Mouse (Mus musculus): ENCODE data around the gene Cdcp1.

Gene Cdcp1

DNA sequence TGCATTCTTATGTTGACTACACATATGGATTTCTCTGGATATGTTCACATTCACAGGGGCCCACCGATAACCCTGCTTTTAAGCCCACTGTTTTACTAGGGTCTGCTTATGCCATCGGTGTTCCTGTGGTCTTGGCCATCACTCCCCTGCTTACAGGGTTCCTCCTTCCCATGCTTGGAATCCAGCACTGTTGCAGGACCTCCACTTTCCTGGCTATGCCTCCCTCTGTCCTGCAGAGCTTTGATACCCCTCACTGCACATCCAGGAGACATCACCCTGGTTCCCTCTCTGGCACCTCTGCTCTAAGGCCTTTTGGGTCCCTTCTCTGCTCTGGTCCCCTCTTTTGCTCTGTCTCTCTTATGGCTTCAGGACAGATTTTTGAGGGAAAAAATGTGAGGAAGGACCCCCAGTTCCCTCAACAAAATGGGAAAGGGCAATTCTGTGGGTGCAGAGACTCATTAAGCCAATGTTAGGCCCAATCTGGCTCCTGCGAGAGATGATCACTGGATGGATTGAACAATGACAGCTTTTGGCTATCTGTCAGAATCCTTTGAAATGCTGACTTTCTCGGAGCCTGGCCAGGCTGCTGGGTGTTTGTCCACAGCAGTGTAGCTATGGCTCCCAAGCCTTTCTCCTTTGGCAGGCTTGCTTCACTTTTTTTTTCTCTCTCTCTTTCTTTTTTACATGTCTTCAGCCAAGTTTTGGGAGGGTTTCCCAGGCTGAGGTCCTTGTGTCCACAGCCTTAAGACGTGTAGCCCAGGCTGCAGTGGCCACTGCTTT is 65.4 kb downstream of the Cdcp1 start, which contains the start of gene Clec3b:
Gene Clec3b, plus strand, starts transcription at position 706 of the 780 bp plus-strand sequence.
- DNase-seq (ENCODE audit: low spot score) = no peak

DNA sequence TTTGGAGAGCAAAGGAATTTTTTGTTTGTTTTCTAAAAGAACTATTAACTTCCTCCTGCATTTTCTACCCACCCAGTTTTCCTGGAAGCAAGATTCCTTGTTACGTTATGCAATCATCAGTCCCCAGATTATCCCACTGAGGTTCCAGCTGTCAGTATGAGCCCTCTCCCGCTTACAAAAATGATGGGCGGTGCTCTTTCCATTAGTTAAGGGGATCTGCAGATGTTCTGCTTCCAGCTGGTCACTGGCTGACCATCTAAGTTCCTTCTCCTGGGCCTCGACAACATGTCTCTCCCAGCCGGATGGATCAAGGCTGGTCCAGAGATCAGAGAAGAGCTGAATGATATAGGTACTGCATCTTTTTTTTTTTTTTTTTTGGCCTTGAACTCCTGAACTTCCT is 67.4 kb downstream of the Cdcp1 start:
- no peak for DNase-seq (ENCODE audit: low spot score)

DNA sequence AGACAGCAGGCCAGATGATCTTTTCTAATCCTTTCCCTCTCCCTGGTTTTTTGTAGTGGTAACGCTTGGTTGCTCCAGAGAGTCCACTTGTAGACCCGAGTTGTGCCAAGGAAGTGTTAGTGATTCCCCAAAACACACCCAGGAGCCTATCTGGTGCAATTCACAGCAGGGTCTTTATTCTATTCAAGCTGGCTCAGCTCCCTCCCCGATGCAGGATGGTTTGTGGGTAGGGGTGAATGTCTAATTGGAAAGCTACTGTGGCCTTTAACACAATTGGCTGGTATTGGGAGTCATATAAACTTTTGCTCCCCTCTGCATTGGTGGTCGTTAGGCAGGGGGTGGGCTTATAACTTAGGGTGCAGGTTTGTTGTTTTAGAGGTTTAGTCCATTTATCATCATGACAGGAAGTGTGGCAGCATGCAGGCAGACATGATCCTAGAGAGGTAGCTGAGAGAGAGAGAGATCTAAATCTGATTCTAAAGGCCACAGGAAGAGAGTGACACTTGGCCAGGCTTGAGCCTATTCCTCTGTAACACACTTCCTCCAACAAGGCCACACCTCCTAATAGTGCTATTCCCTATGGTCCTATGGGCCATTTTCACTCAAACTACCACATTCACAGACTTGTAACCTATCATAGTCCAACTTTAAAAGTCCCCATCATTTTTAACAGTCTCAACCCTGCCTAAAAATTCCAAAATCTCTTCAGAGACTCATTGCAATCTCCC is 75.8 kb downstream of the Cdcp1 start:
- DNase-seq (ENCODE audit: low spot score) = no peak

DNA sequence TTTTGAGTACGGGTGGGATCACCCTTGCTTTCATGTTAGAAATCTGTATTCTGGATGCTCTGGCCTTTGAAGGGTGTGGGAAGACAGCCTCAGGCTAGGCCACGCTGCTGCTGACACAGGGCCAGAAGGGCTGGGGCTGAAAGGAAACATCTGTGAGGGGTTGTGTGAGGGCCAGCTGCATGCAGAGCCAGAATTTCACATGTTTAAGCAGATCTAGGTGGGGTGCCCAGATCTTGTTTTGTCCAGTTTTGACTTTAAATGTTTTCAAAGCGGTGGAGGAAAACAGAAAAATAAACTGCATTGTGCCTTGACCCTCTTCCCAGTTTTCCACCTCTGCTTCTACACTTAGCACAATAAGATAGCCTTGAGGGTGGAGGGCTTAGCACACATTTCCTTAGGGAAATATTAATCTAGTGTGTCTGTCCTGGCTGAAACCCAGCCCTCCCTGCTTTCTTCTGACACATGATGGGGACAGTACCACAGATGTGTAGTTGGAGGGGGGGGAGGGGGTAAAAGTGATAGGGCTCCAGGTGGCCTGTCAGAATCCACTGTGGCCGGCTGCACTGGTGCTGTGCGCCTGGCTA is 76.9 kb downstream of the Cdcp1 start:
- no peak for DNase-seq (ENCODE audit: low spot score)

DNA sequence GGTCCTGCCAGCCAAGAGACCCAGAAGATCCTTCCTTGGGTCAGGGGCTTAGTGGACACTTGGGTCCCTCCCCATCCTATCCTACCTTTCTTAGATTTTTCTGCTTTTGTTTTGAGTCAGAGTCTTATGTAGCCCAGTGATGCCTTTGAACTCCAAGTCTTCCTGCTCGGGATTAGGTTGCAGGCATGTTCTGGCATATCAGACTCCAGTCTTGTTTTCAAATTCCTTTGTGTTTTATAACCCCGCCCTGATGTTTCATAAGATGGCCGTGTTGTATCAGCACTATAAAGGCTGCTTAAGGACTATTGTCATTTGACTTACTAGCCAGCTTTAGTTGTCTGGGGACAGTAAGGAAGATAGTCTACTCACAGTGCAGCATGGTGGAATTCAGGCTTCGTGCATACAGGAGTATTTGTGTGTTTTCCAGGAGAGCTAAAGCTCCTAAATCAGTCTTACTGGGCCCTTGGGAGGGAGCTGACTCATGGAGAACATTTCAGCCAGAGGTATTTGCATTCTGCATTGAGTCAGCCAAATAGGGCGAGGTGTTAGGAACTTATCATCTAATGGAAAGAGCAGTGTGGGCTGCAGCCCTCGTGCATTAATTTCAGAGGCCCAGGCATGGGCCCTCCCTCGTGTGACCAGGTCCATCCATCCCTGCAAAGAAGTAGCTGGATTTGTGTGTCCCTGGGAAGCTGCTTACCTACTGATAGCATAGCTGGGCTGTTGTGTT is 78.7 kb downstream of the Cdcp1 start:
- DNase-seq (ENCODE audit: low spot score) = no peak

DNA sequence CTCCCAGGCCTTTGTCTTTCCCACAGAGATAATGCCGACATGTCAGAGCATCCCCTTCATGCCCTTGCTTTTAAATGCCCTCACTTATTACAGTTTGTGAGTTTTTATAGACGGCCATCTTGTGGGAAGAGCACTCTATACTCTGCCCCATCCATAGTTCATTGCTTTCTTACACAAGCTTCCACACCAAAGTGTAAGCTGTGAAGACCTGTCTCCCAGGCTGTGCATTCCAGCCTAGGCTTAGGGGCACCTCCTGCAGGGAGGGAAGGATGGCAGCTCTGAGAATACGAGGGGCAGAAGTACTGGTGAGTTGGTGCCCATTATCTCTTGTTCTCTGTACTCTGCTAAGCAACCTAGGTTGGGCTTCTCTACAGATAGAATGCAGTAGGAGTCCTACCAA is 82.8 kb downstream of the Cdcp1 start:
- no peak for DNase-seq (ENCODE audit: low spot score)

DNA sequence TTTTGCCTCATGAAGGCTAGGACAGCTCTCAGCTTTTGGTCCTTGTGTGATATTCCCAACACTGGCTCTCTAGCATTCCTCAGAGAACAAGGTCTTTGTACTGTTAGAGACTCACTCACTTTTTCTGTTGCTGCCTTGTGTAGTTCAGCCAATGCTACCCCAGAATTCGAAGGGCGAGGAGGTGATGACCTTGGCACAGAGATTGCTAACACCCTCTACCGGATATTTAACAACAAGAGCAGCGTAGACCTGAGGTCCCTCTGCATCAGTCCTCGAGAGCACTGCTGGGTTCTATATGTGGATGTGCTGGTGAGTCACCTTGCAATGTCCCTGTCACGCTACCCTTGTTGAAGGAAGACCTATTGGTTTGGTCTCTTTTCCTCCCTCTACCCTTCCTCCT is 88.2 kb downstream of the Cdcp1 start:
- DNase-seq (ENCODE audit: low spot score) = no peak

DNA sequence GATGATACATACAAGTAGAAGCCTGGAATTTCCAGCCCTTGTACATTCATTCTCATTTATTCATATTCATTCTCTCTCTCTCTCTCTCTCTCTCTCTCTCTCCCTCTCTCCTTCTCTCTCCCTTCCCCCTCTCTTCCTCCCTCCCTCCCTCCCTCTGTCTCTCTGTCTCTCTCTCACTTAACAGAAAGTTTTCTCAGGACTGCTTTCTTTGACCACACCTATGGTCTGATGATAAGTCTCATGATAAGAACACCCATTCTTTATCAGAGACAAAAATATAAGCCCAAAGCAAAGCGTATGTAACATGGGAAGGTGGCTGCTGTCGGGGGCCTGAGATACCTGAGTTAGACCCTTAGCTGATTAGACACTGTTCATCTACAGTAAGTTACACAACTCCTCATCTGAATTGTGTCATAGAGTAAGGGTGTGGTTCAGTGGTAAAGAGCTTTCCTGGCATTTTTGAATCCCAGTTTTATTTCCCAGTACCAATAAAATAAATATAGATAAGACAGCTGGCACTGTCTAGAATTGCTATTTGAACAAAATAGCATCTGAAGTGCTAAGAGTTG is 91.3 kb downstream of the Cdcp1 start:
- no peak for DNase-seq (ENCODE audit: low spot score)

DNA sequence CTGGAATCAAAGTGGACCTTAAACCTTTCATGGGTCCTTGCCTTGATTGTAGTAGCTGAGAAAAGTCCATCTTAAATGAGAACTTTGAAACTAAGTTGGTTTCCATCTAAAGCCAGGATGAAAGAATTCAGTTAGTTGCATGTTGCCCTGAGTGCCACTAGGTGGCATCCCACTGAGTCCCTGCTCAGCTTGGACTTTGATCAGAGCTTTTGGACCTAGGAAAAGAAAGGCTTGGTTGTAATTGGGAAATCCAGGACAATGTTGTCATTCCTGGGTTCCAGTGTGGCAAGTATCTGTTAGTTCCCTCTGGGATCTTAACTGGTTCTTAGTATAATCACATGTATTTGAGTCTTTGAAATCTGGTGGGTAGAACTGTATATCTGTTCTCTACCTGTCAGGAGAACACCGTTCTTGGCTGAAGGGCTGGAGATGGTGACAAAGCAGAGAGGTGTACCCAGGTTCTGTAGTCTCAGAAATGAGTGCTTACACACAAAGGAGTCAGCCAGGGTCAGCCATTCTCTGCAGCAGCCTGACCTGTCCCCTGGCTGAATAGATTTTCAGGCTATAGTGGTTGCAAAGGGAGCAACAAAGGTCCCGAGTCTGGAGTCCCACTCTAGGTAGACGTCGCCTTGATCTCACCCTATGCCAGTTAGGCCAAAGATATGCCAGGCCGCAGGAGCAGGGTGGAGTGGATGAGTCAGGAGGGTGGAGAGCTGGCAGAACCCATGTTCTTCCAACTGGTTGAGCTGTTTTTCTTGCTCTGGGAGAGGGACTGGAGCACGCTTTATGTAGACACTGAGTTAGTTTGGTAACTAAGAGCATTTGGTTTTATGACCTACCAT is 92.0 kb downstream of the Cdcp1 start:
- DNase-seq (ENCODE audit: low spot score) = no peak

DNA sequence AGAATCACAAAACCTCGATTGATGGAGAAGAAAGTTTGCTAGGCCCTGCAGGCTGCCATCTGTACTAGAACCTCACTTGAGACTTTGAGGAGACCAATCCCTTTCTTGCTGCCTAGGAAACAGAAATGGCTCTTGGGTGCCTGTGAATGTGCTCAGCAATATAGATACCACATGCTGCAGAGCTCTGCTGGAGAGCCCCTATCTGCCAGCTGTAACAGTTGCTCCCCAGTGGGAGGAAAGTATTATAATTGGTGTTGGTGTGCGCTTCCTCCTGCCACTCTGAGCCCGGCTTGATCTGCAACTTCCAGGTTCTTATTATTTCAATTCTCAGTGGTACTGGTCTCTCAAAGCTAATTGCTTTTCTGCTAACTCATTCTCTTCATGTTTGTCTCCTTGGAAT is 92.8 kb downstream of the Cdcp1 start:
- DNase-seq (ENCODE audit: low spot score) = no peak
